Mouse (Mus musculus) megakaryocyte, embryonic 14.5 days (primary cell): ENCODE results near the gene Fntb.

ENCODE experiments used
- FLI1 ChIP-seq: IDR thresholded peaks from 2 replicates; pipeline ENCODE4 v1.6.1; 2012; ENCODE audit warnings: low read length, inconsistent platforms, mixed read lengths
- GATA1 ChIP-seq: IDR thresholded peaks from 3 replicates; pipeline ENCODE4 v1.6.1; 2012; ENCODE audit warnings: mixed read lengths, low read length, inconsistent platforms, borderline replicate concordance

GRCm38 (mm10) chr12:76887941-76888340, 122.6 kb downstream of the Fntb start:
- no peak for TF ChIP-seq GATA1
- TF ChIP-seq FLI1: no peak
